Mouse (Mus musculus): Measurements from ENCODE around the gene Tbccd1. TPM values are rescaled to one million over a fixed set of nuclear protein-coding genes. Genes with fewer than 3 reads are reported as not detected.
A peak's percentile ranks its signal among the peaks of the same experiment; 100 is the strongest.

Gene Tbccd1
- 22.2 and 26.4 TPM in 2 replicates for polyA plus RNA-seq (2015; fragmentation: Nextera tagmentation; extraction: Ambion mirVana)

GRCm38 (mm10) chr16:22857431-22858113 is at the start of gene Tbccd1, which contains the start of gene Dnajb11:
Tbccd1 (minus strand) TSS chr16:22857669.
Dnajb11 (plus strand) TSS chr16:22857845.
- ATAC-seq = peak; percentile 99
- H3K9ac ChIP-seq (replicated peaks; ENCODE audit: low read depth, low read length) = peak within 1 kb of the TSS; percentile 86
- no peaks in the 10 kb centered on the region for H3K36me3 ChIP-seq (ENCODE audit: control insufficient read depth, insufficient read depth)
- peaks cover 13% of the 10 kb centered on the region for H3K4me1 ChIP-seq (replicated peaks; ENCODE audit: control insufficient read depth, insufficient read depth, low read length)
- H3K27me3 ChIP-seq (replicated peaks; ENCODE audit: control insufficient read depth, insufficient read depth, low read length) = no peaks in the 10 kb centered on the region
- H3K4me2 ChIP-seq (ENCODE audit: low read length) = peak within 1 kb of the TSS; percentile 87
- under 1% methylated on average over 62 of the region's 62 CpGs for WGBS
- H3K4me3 ChIP-seq (replicated peaks; ENCODE audit: low read length) = peak within 1 kb of the TSS; percentile 95
- H3K27ac ChIP-seq (ENCODE audit: low read length) = peak within 1 kb of the TSS; percentile 58
- no peaks in the 10 kb centered on the region for H3K9me3 ChIP-seq (ENCODE audit: control insufficient read depth, low read length)

- Histone ChIP-seq H3K9ac (replicated peaks; ENCODE audit: low read depth, low read length) (no peak overlapping the region), H3K27ac (ENCODE audit: low read length) (no peak overlapping the region), H3K9me3 (ENCODE audit: control insufficient read depth, low read length) (no peaks in the 10 kb centered on the region), H3K4me3 (replicated peaks; ENCODE audit: low read length) (no peak overlapping the region), H3K4me2 (ENCODE audit: low read length) (no peak overlapping the region), H3K36me3 (ENCODE audit: control insufficient read depth, insufficient read depth) (no peaks in the 10 kb centered on the region), H3K27me3 (replicated peaks; ENCODE audit: control insufficient read depth, insufficient read depth, low read length) (no peaks in the 10 kb centered on the region), H3K4me1 (replicated peaks; ENCODE audit: control insufficient read depth, insufficient read depth, low read length) (0 out of 2 replicates have a peak, but pooled peaks cover 2% of the 10 kb centered on the region)
- no peak for ATAC-seq
- 88% methylated on average over 3 of the region's 3 CpGs for WGBS
These were observed 43.9 kb upstream of the Tbccd1 start for GRCm38 (mm10) chr16:22901326-22901725.

- H3K4me1 ChIP-seq (replicated peaks; ENCODE audit: control insufficient read depth, insufficient read depth, low read length) = 0 out of 2 replicates have a peak, but pooled peaks cover 2% of the 10 kb centered on the region
- 86% methylated on average over 10 of the region's 10 CpGs for WGBS
- H3K9me3 ChIP-seq (ENCODE audit: control insufficient read depth, low read length) = no peaks in the 10 kb centered on the region
- ATAC-seq = no peak
- no peaks in the 10 kb centered on the region for H3K27me3 ChIP-seq (replicated peaks; ENCODE audit: control insufficient read depth, insufficient read depth, low read length)
- no peak overlapping the region for H3K9ac ChIP-seq (replicated peaks; ENCODE audit: low read depth, low read length)
- no peak overlapping the region for H3K4me3 ChIP-seq (replicated peaks; ENCODE audit: low read length)
- no peak overlapping the region for H3K4me2 ChIP-seq (ENCODE audit: low read length)
- H3K36me3 ChIP-seq (ENCODE audit: control insufficient read depth, insufficient read depth) = no peaks in the 10 kb centered on the region
- no peak overlapping the region for H3K27ac ChIP-seq (ENCODE audit: low read length)
These were observed 42.5 kb upstream of the Tbccd1 start for GRCm38 (mm10) chr16:22899866-22900570.

- no peaks in the 10 kb centered on the region for H3K9me3 ChIP-seq (ENCODE audit: control insufficient read depth, low read length)
- no peaks in the 10 kb centered on the region for H3K36me3 ChIP-seq (ENCODE audit: control insufficient read depth, insufficient read depth)
- no peak overlapping the region for H3K27ac ChIP-seq (ENCODE audit: low read length)
- H3K9ac ChIP-seq (replicated peaks; ENCODE audit: low read depth, low read length) = no peak overlapping the region
- no peak overlapping the region for H3K4me3 ChIP-seq (replicated peaks; ENCODE audit: low read length)
- H3K4me2 ChIP-seq (ENCODE audit: low read length) = no peak overlapping the region
- ATAC-seq = no peak
- 38% methylated on average over 5 of the region's 5 CpGs for WGBS
- 0 out of 2 replicates have a peak, but pooled peaks cover 2% of the 10 kb centered on the region for H3K4me1 ChIP-seq (replicated peaks; ENCODE audit: control insufficient read depth, insufficient read depth, low read length)
- no peaks in the 10 kb centered on the region for H3K27me3 ChIP-seq (replicated peaks; ENCODE audit: control insufficient read depth, insufficient read depth, low read length)
These were observed 41.9 kb upstream of the Tbccd1 start for GRCm38 (mm10) chr16:22899346-22899745.

DNA sequence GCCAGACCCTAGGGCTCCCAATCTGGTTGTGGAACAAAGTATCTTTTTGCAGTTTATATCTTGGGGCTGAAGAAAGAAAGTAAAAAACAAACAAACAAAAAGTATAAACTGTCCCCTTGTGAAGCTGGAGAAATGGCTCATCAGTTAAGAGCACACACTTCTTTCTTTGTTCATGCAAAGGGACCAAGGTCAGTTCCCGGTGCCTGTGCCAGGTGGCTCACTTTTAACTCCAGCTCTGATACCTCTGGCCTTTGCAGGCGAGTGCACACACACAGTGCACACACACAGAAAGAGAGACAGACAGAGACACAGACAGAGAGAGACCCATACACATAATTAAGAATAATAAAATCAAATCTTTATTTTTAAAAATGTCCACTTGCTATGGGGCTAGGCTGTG is 39.1 kb upstream of the Tbccd1 start:
- Histone ChIP-seq H3K27ac (ENCODE audit: low read length) (no peak overlapping the region), H3K36me3 (ENCODE audit: control insufficient read depth, insufficient read depth) (no peaks in the 10 kb centered on the region), H3K4me3 (replicated peaks; ENCODE audit: low read length) (no peak overlapping the region), H3K27me3 (replicated peaks; ENCODE audit: control insufficient read depth, insufficient read depth, low read length) (no peaks in the 10 kb centered on the region), H3K9ac (replicated peaks; ENCODE audit: low read depth, low read length) (no peak overlapping the region), H3K4me1 (replicated peaks; ENCODE audit: control insufficient read depth, insufficient read depth, low read length) (0 out of 2 replicates have a peak, but pooled peaks cover 2% of the 10 kb centered on the region), H3K4me2 (ENCODE audit: low read length) (no peak overlapping the region), H3K9me3 (ENCODE audit: control insufficient read depth, low read length) (no peaks in the 10 kb centered on the region)
- 71% methylated on average over 2 of the region's 2 CpGs for WGBS
- ATAC-seq = no peak

- Histone ChIP-seq H3K9ac (replicated peaks; ENCODE audit: low read depth, low read length) (no peak overlapping the region), H3K4me3 (replicated peaks; ENCODE audit: low read length) (no peak overlapping the region), H3K4me2 (ENCODE audit: low read length) (no peak overlapping the region), H3K36me3 (ENCODE audit: control insufficient read depth, insufficient read depth) (no peaks in the 10 kb centered on the region), H3K4me1 (replicated peaks; ENCODE audit: control insufficient read depth, insufficient read depth, low read length) (no peaks in the 10 kb centered on the region), H3K9me3 (ENCODE audit: control insufficient read depth, low read length) (no peaks in the 10 kb centered on the region), H3K27me3 (replicated peaks; ENCODE audit: control insufficient read depth, insufficient read depth, low read length) (no peaks in the 10 kb centered on the region), H3K27ac (ENCODE audit: low read length) (no peak overlapping the region)
- 80% methylated on average over 7 of the region's 8 CpGs for WGBS
- no peak for ATAC-seq
These were observed 36.6 kb upstream of the Tbccd1 start for GRCm38 (mm10) chr16:22894095-22894494.

- H3K27me3 ChIP-seq (replicated peaks; ENCODE audit: control insufficient read depth, insufficient read depth, low read length) = no peaks in the 10 kb centered on the region
- H3K9me3 ChIP-seq (ENCODE audit: control insufficient read depth, low read length) = no peaks in the 10 kb centered on the region
- H3K4me3 ChIP-seq (replicated peaks; ENCODE audit: low read length) = no peak overlapping the region
- no peak overlapping the region for H3K4me2 ChIP-seq (ENCODE audit: low read length)
- H3K4me1 ChIP-seq (replicated peaks; ENCODE audit: control insufficient read depth, insufficient read depth, low read length) = no peaks in the 10 kb centered on the region
- WGBS = 87% methylated on average over 8 of the region's 8 CpGs
- no peak overlapping the region for H3K27ac ChIP-seq (ENCODE audit: low read length)
- no peak overlapping the region for H3K9ac ChIP-seq (replicated peaks; ENCODE audit: low read depth, low read length)
- no peak for ATAC-seq
- no peaks in the 10 kb centered on the region for H3K36me3 ChIP-seq (ENCODE audit: control insufficient read depth, insufficient read depth)
These were observed 34.3 kb upstream of the Tbccd1 start for GRCm38 (mm10) chr16:22891733-22892154.

DNA sequence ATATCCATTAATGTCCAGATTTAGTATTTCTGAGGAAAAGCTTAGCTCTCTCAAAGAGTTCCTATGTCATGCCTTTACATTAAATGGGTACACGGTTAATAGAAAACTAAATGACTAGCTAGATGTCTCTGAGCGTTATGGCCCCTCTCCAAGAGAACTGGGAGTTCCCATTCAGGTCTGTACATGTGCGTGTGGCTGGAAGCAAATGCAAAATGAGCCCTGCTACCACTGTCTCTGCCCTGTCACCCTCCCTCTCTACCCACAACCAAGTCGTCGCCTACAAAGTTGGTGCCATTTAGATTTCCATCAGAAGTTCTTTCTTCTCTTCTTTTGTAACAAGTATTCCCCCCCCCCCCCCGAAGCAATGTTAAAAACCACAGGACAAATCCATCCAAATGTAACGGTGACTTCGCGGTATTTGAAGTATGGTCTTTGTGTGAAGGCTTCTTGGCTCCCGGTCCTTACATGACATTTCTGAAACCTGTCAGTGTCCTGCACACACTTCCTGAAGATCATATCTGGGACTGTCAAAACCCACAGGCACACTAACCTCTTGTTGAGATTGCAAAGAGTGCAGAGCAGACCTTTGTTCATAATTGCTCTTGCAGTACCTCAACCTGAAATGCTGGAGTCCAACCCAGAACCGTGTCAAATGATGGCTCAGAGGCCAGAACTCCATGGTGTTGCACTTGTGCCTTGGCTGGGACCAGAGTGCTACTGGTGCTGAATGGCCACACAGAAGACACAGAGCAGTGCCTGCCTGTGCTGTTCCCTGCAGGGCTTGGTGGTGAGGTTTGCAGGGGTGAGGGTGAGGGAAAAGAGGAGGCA is 33.4 kb upstream of the Tbccd1 start, which contains the start of gene Ahsg:
Ahsg (plus strand) TSS at position 595 of the 828 bp plus-strand sequence.
- 75% methylated on average over 11 of the region's 11 CpGs for WGBS

DNA sequence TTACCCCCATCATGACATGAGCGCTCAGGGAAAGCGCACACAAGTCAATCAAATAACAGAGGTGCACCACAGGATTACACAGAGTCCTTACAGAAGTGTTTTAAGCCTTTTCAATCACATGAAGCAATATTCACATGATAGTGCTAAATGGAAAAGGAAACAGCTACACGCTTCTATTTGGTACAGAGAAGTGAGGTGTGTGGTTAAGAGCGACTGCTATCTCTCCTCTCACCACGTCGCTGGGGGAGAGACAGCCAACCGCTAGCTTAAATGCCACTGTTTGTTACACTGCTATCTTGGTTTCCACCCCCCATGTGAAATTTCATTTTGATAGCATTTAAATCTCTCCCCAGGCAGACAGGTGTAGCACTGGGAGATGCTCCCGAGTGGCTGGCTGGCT is 32.2 kb upstream of the Tbccd1 start:
- Histone ChIP-seq H3K27me3 (replicated peaks; ENCODE audit: control insufficient read depth, insufficient read depth, low read length) (no peaks in the 10 kb centered on the region), H3K9me3 (ENCODE audit: control insufficient read depth, low read length) (no peaks in the 10 kb centered on the region), H3K9ac (replicated peaks; ENCODE audit: low read depth, low read length) (no peak overlapping the region), H3K27ac (ENCODE audit: low read length) (no peak overlapping the region), H3K4me1 (replicated peaks; ENCODE audit: control insufficient read depth, insufficient read depth, low read length) (no peaks in the 10 kb centered on the region), H3K4me2 (ENCODE audit: low read length) (no peak overlapping the region), H3K36me3 (ENCODE audit: control insufficient read depth, insufficient read depth) (no peaks in the 10 kb centered on the region), H3K4me3 (replicated peaks; ENCODE audit: low read length) (no peak overlapping the region)
- whole genome bisulfite sequencing = 90% methylated on average over 8 of the region's 8 CpGs
- ATAC-seq = no peak

More for the DNA sequence above, 33.4 kb upstream of the Tbccd1 start, which contains the start of gene Ahsg:
- Histone ChIP-seq H3K27ac (ENCODE audit: low read length) (no peak within 1 kb of the TSS), H3K9ac (replicated peaks; ENCODE audit: low read depth, low read length) (no peak within 1 kb of the TSS), H3K9me3 (ENCODE audit: control insufficient read depth, low read length) (no peaks in the 10 kb centered on the region), H3K27me3 (replicated peaks; ENCODE audit: control insufficient read depth, insufficient read depth, low read length) (no peaks in the 10 kb centered on the region), H3K4me1 (replicated peaks; ENCODE audit: control insufficient read depth, insufficient read depth, low read length) (no peaks in the 10 kb centered on the region), H3K4me2 (ENCODE audit: low read length) (no peak within 1 kb of the TSS), H3K36me3 (ENCODE audit: control insufficient read depth, insufficient read depth) (no peaks in the 10 kb centered on the region), H3K4me3 (replicated peaks; ENCODE audit: low read length) (no peak within 1 kb of the TSS)
- no peak for ATAC-seq

Data from forebrain, embryonic 16.5 days (tissue).